Mouse (Mus musculus) midbrain, embryonic 11.5 days (tissue): Measurements from ENCODE around the gene Madd. TPM values are rescaled to one million over a fixed set of nuclear protein-coding genes. Genes with fewer than 3 reads are reported as not detected.

Source experiments
- ATAC-seq: fragments of 200-750 bp; cut with Nextera tagmentation; 2 replicates; pipeline ENCODE4 v1.8.0; 2017; ENCODE audit warnings: moderate TSS enrichment, moderate library complexity; ENCODE audit not compliant: low FRiP score
- DNase-seq: peaks from one replicate; pipeline ENCODE4 v3.0.0; 2015; ENCODE audit warnings: low spot score; ENCODE audit errors: missing footprints
- H3K27ac ChIP-seq: fragments of 300-500 bp; sonication (generic); 2 replicates; pipeline ENCODE4 v1.5.1; 2014; ENCODE audit warnings: low read depth, low read length
- H3K27me3 ChIP-seq: fragments of 300-500 bp; sonication (generic); 2 replicates; pipeline ENCODE4 v1.6.1; 2014; ENCODE audit warnings: mild to moderate bottlenecking, low read length, moderate library complexity, mixed read lengths; ENCODE audit not compliant: control insufficient read depth, insufficient read depth
- H3K36me3 ChIP-seq: fragments of 300-500 bp; sonication (generic); 2 replicates; pipeline ENCODE4 v1.6.1; 2014; ENCODE audit warnings: mild to moderate bottlenecking, low read length, moderate library complexity, mixed read lengths; ENCODE audit not compliant: control insufficient read depth, insufficient read depth
- H3K4me1 ChIP-seq: fragments of 300-500 bp; sonication (generic); 2 replicates; pipeline ENCODE4 v1.6.1; 2014; ENCODE audit warnings: low read length; ENCODE audit not compliant: control insufficient read depth, insufficient read depth
- H3K4me2 ChIP-seq: fragments of 300-500 bp; sonication (generic); 2 replicates; pipeline ENCODE4 v1.6.1; 2014; ENCODE audit warnings: mild to moderate bottlenecking, moderate library complexity
- H3K4me3 ChIP-seq: fragments of 300-500 bp; sonication (generic); 2 replicates; pipeline ENCODE4 v1.5.1; 2014; ENCODE audit warnings: low read depth, low read length
- H3K9ac ChIP-seq: fragments of 300-500 bp; sonication (generic); 2 replicates; pipeline ENCODE4 v1.6.1; 2014; ENCODE audit warnings: low read length
- H3K9me3 ChIP-seq: fragments of 300-500 bp; sonication (generic); 2 replicates; pipeline ENCODE4 v1.6.1; 2016; ENCODE audit warnings: low read length; ENCODE audit not compliant: control insufficient read depth
- WGBS: fragments of 180-500 bp; shearing (Covaris S2); extraction: QIAGEN DNeasy Blood & Tissue Kit; methylation state at CpG from one replicate; pipeline ENCODE4 v1.1.7; 2014; 5-methylcytosine and 5-hydroxymethylcytosine counted together
- polyA plus RNA-seq: library from polyadenylated mRNA; unstranded; fragments of >200 nt; fragmentation: Nextera tagmentation; extraction: Ambion mirVana; gene quantifications from 2 replicates; pipeline ENCODE4 v1.2.1, GENCODE M21; 2014

Gene Madd
- polyA plus RNA-seq, 1 experiment from 2014 or later, result 17.3 TPM

DNA sequence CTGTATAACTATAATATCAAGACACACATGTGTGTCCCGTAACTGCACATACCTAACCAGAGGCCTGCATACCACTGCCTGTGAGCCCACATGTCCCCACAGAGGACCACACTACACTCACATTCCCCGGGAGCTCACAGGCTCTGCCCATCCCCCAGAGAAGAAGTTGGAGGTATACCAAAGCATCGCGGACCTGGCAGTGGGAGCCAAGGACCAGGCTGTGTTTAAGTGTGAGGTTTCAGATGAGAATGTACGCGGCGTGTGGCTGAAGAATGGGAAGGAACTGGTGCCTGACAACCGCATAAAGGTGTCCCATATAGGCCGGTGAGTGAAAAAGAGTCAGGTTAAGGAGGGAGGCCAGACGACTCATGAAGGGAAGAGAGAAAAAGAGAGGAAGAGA, 58.5 kb downstream of the Madd start:
- Histone ChIP-seq H3K4me1 (no peaks in the 10 kb centered on the region), H3K36me3 (no peaks in the 10 kb centered on the region), H3K27me3 (no peaks in the 10 kb centered on the region), H3K27ac (no peak overlapping the region), H3K4me3 (no peak overlapping the region), H3K9me3 (no peaks in the 10 kb centered on the region), H3K9ac (no peak overlapping the region), H3K4me2 (no peak overlapping the region)
- DNase-seq (no peak), ATAC-seq (no peak)
- 92% methylated on average over 10 of the region's 10 CpGs for WGBS

DNA sequence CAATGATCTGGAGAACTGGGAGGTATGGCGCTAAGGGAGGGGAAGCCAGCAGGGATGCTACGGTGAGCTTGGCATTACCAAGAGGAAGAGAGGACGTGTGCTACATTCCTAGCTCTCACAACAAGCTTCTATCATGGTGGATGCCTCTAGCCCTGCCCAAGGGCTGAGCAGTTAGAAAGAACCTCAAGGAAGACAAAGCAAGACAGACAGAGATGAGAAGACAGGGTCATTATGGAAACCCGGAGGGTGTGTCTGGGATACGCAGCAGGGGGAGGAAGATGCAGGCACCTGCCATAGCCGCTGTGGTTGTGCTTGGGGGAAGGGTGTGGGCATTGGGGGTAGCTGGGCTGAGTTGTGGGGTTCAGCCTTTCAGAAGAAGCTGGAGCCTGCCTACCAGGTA, 60.1 kb downstream of the Madd start:
- WGBS, result 84% methylated on average over 6 of the region's 6 CpGs
- no peak overlapping the region for H3K27ac ChIP-seq
- no peak for DNase-seq

DNA sequence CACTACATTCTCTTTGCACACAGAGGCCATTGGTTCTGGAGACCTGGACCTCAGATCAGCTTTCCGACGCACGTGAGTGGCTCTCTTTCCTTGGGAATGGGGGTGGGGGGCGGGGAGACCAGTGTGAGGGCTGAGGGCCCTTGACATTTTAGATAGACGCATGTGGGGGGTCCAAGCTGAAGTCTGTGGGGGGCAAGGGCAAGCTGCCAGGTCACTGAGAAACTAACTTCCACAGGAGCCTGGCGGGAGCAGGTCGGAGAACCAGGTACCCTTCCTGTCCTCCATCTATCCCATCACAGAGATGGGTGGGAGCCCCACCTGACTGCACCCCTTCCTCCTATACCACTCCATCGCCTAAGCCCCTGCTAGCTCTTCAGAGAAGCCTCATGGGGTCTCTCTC, 62.1 kb downstream of the Madd start:
- ATAC-seq, result no peak
- no peaks in the 10 kb centered on the region for H3K4me1 ChIP-seq
- WGBS, result 57% methylated on average over 8 of the region's 8 CpGs

More for the DNA sequence above, 60.1 kb downstream of the Madd start:
- Histone ChIP-seq H3K9ac (no peak overlapping the region), H3K9me3 (no peaks in the 10 kb centered on the region), H3K36me3 (no peaks in the 10 kb centered on the region), H3K4me1 (no peaks in the 10 kb centered on the region), H3K4me3 (no peak overlapping the region), H3K27me3 (no peaks in the 10 kb centered on the region), H3K4me2 (no peak overlapping the region)
- no peak for ATAC-seq

DNA sequence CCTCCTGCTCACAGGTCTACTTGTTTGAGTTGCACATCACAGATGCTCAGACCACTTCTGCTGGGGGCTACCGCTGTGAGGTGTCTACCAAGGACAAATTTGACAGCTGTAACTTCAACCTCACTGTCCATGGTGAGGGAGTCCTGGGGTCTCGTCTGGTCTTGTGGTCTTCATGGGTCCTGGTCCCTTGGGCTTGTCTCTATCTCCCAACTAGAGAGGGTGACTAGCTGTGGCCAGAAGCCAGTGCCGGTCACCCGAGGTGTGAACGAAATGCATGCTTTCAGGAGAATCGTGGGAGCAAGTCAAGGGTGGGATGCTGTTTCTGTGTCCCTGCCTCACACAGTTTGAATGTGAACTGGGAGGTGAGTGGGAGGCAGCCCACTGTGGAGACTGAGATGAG, 62.6 kb downstream of the Madd start:
- H3K36me3 ChIP-seq, result no peaks in the 10 kb centered on the region
- no peaks in the 10 kb centered on the region for H3K27me3 ChIP-seq
- no peak overlapping the region for H3K4me3 ChIP-seq
- H3K4me1 ChIP-seq, result no peaks in the 10 kb centered on the region
- no peak overlapping the region for H3K4me2 ChIP-seq
- no peak for ATAC-seq
- 85% methylated on average over 6 of the region's 6 CpGs for WGBS
- no peaks in the 10 kb centered on the region for H3K9me3 ChIP-seq
- no peak overlapping the region for H3K9ac ChIP-seq
- DNase-seq, result no peak
- no peak overlapping the region for H3K27ac ChIP-seq

More for the DNA sequence above, 62.1 kb downstream of the Madd start:
- H3K27me3 ChIP-seq, result no peaks in the 10 kb centered on the region
- no peak for DNase-seq
- no peaks in the 10 kb centered on the region for H3K9me3 ChIP-seq
- H3K4me3 ChIP-seq, result no peak overlapping the region
- no peak overlapping the region for H3K9ac ChIP-seq
- H3K27ac ChIP-seq, result no peak overlapping the region
- no peaks in the 10 kb centered on the region for H3K36me3 ChIP-seq
- no peak overlapping the region for H3K4me2 ChIP-seq

DNA sequence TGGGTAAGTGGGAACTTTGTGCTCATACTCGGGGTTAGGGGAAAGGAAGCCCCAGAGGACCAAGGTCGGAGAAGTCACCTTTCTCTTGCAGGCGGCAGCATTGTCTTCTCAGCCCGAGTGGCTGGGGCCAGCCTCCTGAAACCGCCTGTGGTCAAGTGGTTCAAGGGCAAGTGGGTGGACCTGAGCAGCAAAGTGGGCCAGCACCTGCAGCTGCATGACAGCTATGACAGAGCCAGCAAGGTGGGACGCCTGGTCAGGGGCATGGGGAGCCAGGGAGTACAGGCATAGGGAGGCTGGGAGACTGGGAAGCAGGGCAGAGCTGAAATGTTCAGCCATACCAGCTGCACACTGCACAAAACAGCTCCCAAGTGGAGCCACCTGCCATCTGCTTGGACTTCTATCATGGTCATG, 63.4 kb downstream of the Madd start:
- H3K4me2 ChIP-seq, result no peak overlapping the region
- DNase-seq (no peak), ATAC-seq (no peak)
- H3K4me3 ChIP-seq, result no peak overlapping the region
- H3K27ac ChIP-seq, result no peak overlapping the region
- no peak overlapping the region for H3K9ac ChIP-seq
- H3K27me3 ChIP-seq, result no peaks in the 10 kb centered on the region
- WGBS, result 72% methylated on average over 6 of the region's 6 CpGs
- H3K36me3 ChIP-seq, result no peaks in the 10 kb centered on the region
- H3K4me1 ChIP-seq, result no peaks in the 10 kb centered on the region
- no peaks in the 10 kb centered on the region for H3K9me3 ChIP-seq

DNA sequence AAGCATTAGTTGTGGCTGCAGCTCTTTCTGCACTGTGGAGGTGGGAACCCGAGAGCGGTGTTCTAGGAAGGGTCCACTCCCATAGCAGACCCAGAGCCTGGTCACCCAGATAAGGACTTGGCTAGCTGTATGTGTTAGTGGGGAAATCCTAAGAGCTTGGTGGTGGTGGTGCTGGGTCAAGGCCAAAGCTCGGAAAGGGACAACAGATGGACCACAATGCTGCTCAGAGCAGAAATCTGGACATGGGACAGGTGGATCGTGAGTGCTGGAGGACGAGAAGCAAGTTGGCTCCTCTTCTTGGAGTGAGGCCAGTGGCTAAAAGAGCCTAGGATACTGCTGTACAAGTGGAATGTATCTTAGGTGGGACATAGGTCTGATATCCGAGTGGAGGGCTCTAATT, 64.1 kb downstream of the Madd start:
- Histone ChIP-seq H3K36me3 (no peaks in the 10 kb centered on the region), H3K27ac (no peak overlapping the region), H3K9ac (no peak overlapping the region), H3K9me3 (no peaks in the 10 kb centered on the region), H3K4me2 (no peak overlapping the region), H3K27me3 (no peaks in the 10 kb centered on the region), H3K4me1 (no peaks in the 10 kb centered on the region), H3K4me3 (no peak overlapping the region)
- WGBS, result 88% methylated on average over 6 of the region's 6 CpGs
- no peak for DNase-seq
- no peak for ATAC-seq

DNA sequence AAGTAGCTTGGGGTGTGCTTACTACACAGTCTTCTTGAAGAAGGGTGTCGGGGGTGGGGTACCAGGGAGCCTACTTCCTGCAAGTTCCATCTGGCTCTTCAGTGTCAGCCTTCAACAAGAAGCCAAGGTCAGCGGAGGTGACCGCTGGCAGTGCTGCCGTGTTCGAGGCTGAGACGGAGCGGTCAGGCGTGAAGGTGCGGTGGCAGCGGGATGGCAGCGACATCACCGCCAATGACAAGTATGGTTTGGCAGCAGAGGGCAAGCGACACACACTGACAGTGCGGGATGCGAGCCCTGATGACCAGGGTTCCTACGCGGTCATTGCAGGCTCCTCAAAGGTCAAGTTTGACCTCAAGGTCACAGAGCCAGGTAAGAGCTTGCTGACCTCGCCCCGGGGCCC, 64.6 kb downstream of the Madd start:
- DNase-seq (no peak), ATAC-seq (no peak)
- no peak overlapping the region for H3K4me2 ChIP-seq
- no peaks in the 10 kb centered on the region for H3K4me1 ChIP-seq
- no peak overlapping the region for H3K27ac ChIP-seq
- no peaks in the 10 kb centered on the region for H3K9me3 ChIP-seq
- no peak overlapping the region for H3K4me3 ChIP-seq
- no peaks in the 10 kb centered on the region for H3K27me3 ChIP-seq
- WGBS, result 92% methylated on average over 19 of the region's 19 CpGs
- H3K36me3 ChIP-seq, result no peaks in the 10 kb centered on the region
- H3K9ac ChIP-seq, result no peak overlapping the region

DNA sequence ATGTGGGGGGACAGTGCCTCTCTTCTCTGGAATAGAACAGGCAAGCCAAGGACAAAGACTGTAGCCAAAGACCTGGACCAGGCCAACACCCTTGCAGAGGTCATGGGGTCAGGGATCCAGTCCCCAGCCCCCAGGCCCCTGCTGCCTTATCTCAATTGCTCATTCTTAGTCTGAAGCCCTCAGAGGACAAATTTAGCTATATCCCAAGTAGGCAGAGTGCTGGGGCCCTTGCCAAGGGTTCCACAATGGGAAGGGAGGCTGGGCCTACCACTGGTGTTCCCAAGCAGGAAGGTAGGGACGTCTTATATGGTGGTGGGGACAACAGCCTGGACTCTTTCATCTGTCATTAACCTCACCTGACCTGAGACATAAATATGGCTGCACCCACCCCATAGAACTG, 65.0 kb downstream of the Madd start:
- H3K4me3 ChIP-seq, result no peak overlapping the region
- ATAC-seq, result no peak
- no peaks in the 10 kb centered on the region for H3K36me3 ChIP-seq
- H3K4me1 ChIP-seq, result no peaks in the 10 kb centered on the region
- H3K9ac ChIP-seq, result no peak overlapping the region
- H3K9me3 ChIP-seq, result no peaks in the 10 kb centered on the region
- DNase-seq, result no peak
- H3K4me2 ChIP-seq, result no peak overlapping the region
- H3K27me3 ChIP-seq, result no peaks in the 10 kb centered on the region
- 73% methylated on average over 1 of the region's 1 CpGs for WGBS
- H3K27ac ChIP-seq, result no peak overlapping the region

DNA sequence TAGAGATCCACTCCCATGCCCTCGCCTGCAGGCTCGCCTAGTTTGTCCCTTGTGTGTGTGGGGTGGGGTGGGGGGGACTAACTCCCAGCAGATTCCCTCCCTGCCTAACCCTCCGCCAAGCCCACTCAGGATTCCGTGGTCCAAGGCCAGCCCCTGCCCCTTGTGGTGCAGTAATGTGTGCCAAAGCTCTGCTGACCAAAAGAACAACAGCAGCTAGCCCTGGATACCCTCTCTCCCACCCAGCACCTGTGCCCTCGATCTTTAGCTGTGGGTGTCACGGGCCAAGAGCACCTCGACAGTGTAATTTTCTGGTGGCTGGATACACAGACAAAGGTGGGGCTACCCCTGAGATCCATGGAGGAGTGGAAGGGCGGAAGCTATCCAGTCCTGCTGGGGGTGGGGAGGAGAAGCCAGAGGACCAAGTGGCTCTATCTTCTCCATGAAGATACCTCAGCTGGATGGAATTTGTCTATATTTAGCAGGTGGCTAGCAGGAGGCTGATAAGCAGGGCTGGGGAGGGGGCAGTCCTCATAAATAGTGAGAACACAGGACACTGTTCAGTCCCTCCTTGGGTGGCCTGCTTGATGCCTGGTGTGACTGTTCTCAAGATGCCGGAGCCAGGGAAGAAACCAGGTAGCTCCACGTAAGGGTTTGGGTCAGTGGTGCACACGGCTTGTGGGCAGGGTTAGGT, 65.9 kb downstream of the Madd start, which contains the start of gene Mybpc3:
Gene Mybpc3 (plus strand): TSS at position 560 of the 691 bp plus-strand sequence.
- Histone ChIP-seq H3K36me3 (no peaks in the 10 kb centered on the region), H3K27ac (no peak within 1 kb of the TSS), H3K9me3 (no peaks in the 10 kb centered on the region), H3K4me3 (no peak within 1 kb of the TSS), H3K27me3 (no peaks in the 10 kb centered on the region), H3K9ac (no peak within 1 kb of the TSS), H3K4me1 (no peaks in the 10 kb centered on the region), H3K4me2 (no peak within 1 kb of the TSS)
- WGBS, result 87% methylated on average over 11 of the region's 11 CpGs
- ATAC-seq (no peak), DNase-seq (no peak)
